Mouse (Mus musculus) midbrain, embryonic 14.5 days (tissue): Measurements from ENCODE around the gene Sh2d2a. TPM values are rescaled to one million over a fixed set of nuclear protein-coding genes. Genes with fewer than 3 reads are reported as not detected.
"Not testable (repeated sequence)": the region's sequence is repeated elsewhere in the genome, so short reads cannot be mapped to it uniquely, and the experiment has no call there.

Source experiments
- ATAC-seq: fragments of 200-750 bp; cut with Nextera tagmentation; 2 replicates; pipeline ENCODE4 v1.8.0; 2017; ENCODE audit warnings: moderate number of reproducible peaks, moderate library complexity; ENCODE audit not compliant: low FRiP score, low TSS enrichment
- DNase-seq: peaks from one replicate; pipeline ENCODE4 v3.0.0-alpha.2; 2015
- H3K27ac ChIP-seq: fragments of 300-500 bp; sonication (generic); replicated peaks from 2 replicates; pipeline ENCODE4 v1.5.1; 2014; ENCODE audit warnings: mild to moderate bottlenecking, low read depth, low read length, moderate library complexity
- H3K27me3 ChIP-seq: fragments of 300-500 bp; sonication (generic); 2 replicates; pipeline ENCODE4 v1.6.1; 2014; ENCODE audit warnings: low read length, control low read depth, mixed read lengths; ENCODE audit not compliant: control insufficient read depth, insufficient read depth
- H3K36me3 ChIP-seq: fragments of 300-500 bp; sonication (generic); 2 replicates; pipeline ENCODE4 v1.6.1; 2014; ENCODE audit warnings: low read length, control low read depth; ENCODE audit not compliant: control insufficient read depth, insufficient read depth
- H3K4me1 ChIP-seq: fragments of 300-500 bp; sonication (generic); 2 replicates; pipeline ENCODE4 v1.6.1; 2014; ENCODE audit warnings: mild to moderate bottlenecking, antibody characterized with exemption, low read length, control low read depth; ENCODE audit not compliant: control insufficient read depth, insufficient read depth
- H3K4me2 ChIP-seq: fragments of 300-500 bp; sonication (generic); 2 replicates; pipeline ENCODE4 v1.6.1; 2014; ENCODE audit warnings: mild to moderate bottlenecking, low read length, moderate library complexity
- H3K4me3 ChIP-seq: fragments of 300-500 bp; sonication (generic); replicated peaks from 2 replicates; pipeline ENCODE4 v1.5.1; 2014; ENCODE audit warnings: low read depth, low read length
- H3K9ac ChIP-seq: fragments of 300-500 bp; sonication (generic); replicated peaks from 2 replicates; pipeline ENCODE4 v1.6.1; 2014; ENCODE audit warnings: mild to moderate bottlenecking, low read length, moderate library complexity
- H3K9me3 ChIP-seq: fragments of 300-500 bp; sonication (generic); 2 replicates; pipeline ENCODE4 v1.6.1; 2016; ENCODE audit warnings: low read length, control low read depth, mixed read lengths; ENCODE audit not compliant: control insufficient read depth
- WGBS: fragments of 180-500 bp; shearing (Covaris S2); extraction: QIAGEN DNeasy Blood & Tissue Kit; methylation state at CpG from one replicate; pipeline ENCODE4 v1.1.7; 2014; 5-methylcytosine and 5-hydroxymethylcytosine counted together
- polyA plus RNA-seq: library from polyadenylated mRNA; unstranded; fragments of >200 nt; fragmentation: Nextera tagmentation; extraction: Ambion mirVana; gene quantifications from 2 replicates; pipeline ENCODE4 v1.2.1, GENCODE M21; 2014

Sh2d2a gene
- polyA plus RNA-seq, 1 experiment from 2014 or later = 0.05 TPM

- no peaks in the 10 kb centered on the region for H3K27me3 ChIP-seq
- no peak overlapping the region for H3K27ac ChIP-seq
- H3K9ac ChIP-seq = no peak overlapping the region
- no peaks in the 10 kb centered on the region for H3K36me3 ChIP-seq
- no peak overlapping the region for H3K4me3 ChIP-seq
- H3K4me2 ChIP-seq = no peak overlapping the region
- no peak for ATAC-seq
- H3K4me1 ChIP-seq = no peaks in the 10 kb centered on the region
- no peaks in the 10 kb centered on the region for H3K9me3 ChIP-seq
- peak; percentile 67 for DNase-seq
- 42% methylated on average over 12 of the region's 12 CpGs for WGBS
These were observed 28.3 kb upstream of the Sh2d2a start for GRCm38 (mm10) chr3:87818226-87818625.

- not testable (repeated sequence) for H3K4me2 ChIP-seq, H3K36me3 ChIP-seq, H3K27ac ChIP-seq, DNase-seq, H3K9ac ChIP-seq, H3K9me3 ChIP-seq, H3K27me3 ChIP-seq, H3K4me3 ChIP-seq, H3K4me1 ChIP-seq, ATAC-seq
- WGBS = 94% methylated on average over 1 of the region's 1 CpGs
These were observed 22.3 kb upstream of the Sh2d2a start, which contains the start of gene Pear1 for GRCm38 (mm10) chr3:87824206-87824605. Gene Pear1, minus strand, starts transcription at chr3:87824306.

- no peaks in the 10 kb centered on the region for H3K4me1 ChIP-seq
These were observed 18.1 kb upstream of the Sh2d2a start for GRCm38 (mm10) chr3:87828435-87828834.

GRCm38 (mm10) chr3:87829025-87829424 lies 17.5 kb upstream of the Sh2d2a start:
- ATAC-seq = no peak
- H3K4me1 ChIP-seq = no peaks in the 10 kb centered on the region
- no peak overlapping the region for H3K4me3 ChIP-seq
- no peaks in the 10 kb centered on the region for H3K36me3 ChIP-seq
- WGBS = 53% methylated on average over 10 of the region's 10 CpGs
- no peak overlapping the region for H3K27ac ChIP-seq
- H3K27me3 ChIP-seq = no peaks in the 10 kb centered on the region
- no peak overlapping the region for H3K9ac ChIP-seq
- no peak overlapping the region for H3K4me2 ChIP-seq
- H3K9me3 ChIP-seq = no peaks in the 10 kb centered on the region
- no peak for DNase-seq

More at GRCm38 (mm10) chr3:87828435-87828834, 18.1 kb upstream of the Sh2d2a start:
- H3K36me3 ChIP-seq = no peaks in the 10 kb centered on the region
- H3K27ac ChIP-seq = no peak overlapping the region
- ATAC-seq (no peak), DNase-seq (no peak)
- no peak overlapping the region for H3K4me2 ChIP-seq
- no peaks in the 10 kb centered on the region for H3K27me3 ChIP-seq
- H3K9ac ChIP-seq = no peak overlapping the region
- H3K9me3 ChIP-seq = no peaks in the 10 kb centered on the region
- no peak overlapping the region for H3K4me3 ChIP-seq
- whole genome bisulfite sequencing = 59% methylated on average over 4 of the region's 4 CpGs

- no peaks in the 10 kb centered on the region for H3K4me1 ChIP-seq
- H3K4me2 ChIP-seq = no peak overlapping the region
- H3K4me3 ChIP-seq = no peak overlapping the region
- 92% methylated on average over 7 of the region's 7 CpGs for WGBS
- DNase-seq (no peak), ATAC-seq (no peak)
- no peaks in the 10 kb centered on the region for H3K36me3 ChIP-seq
- H3K9me3 ChIP-seq = no peaks in the 10 kb centered on the region
- H3K9ac ChIP-seq = no peak overlapping the region
- H3K27me3 ChIP-seq = no peaks in the 10 kb centered on the region
- no peak overlapping the region for H3K27ac ChIP-seq
These were observed 14.3 kb upstream of the Sh2d2a start for GRCm38 (mm10) chr3:87832109-87832859.

- no peaks in the 10 kb centered on the region for H3K9me3 ChIP-seq
- no peak overlapping the region for H3K27ac ChIP-seq
- no peaks in the 10 kb centered on the region for H3K4me1 ChIP-seq
- no peaks in the 10 kb centered on the region for H3K27me3 ChIP-seq
- no peak overlapping the region for H3K4me2 ChIP-seq
- no peak for DNase-seq
- H3K9ac ChIP-seq = no peak overlapping the region
- no peak for ATAC-seq
- H3K36me3 ChIP-seq = no peaks in the 10 kb centered on the region
- 65% methylated on average over 5 of the region's 5 CpGs for WGBS
- H3K4me3 ChIP-seq = no peak overlapping the region
These were observed 13.1 kb upstream of the Sh2d2a start for GRCm38 (mm10) chr3:87833482-87833881.

GRCm38 (mm10) chr3:87838622-87839021 lies 7.9 kb upstream of the Sh2d2a start:
- H3K27me3 ChIP-seq = no peaks in the 10 kb centered on the region; the same call in 1 of the 2 replicates
- H3K9ac ChIP-seq = no peak overlapping the region
- no peaks in the 10 kb centered on the region for H3K9me3 ChIP-seq
- H3K27ac ChIP-seq = no peak overlapping the region
- no peaks in the 10 kb centered on the region for H3K36me3 ChIP-seq
- H3K4me1 ChIP-seq = no peaks in the 10 kb centered on the region
- ATAC-seq (no peak), DNase-seq (peak; percentile 88)
- WGBS = 4% methylated on average over 4 of the region's 4 CpGs
- H3K4me2 ChIP-seq = no peak overlapping the region
- no peak overlapping the region for H3K4me3 ChIP-seq

GRCm38 (mm10) chr3:87840858-87841257 lies 5.7 kb upstream of the Sh2d2a start:
- ATAC-seq = no peak
- Histone ChIP-seq H3K4me1 (no peaks in the 10 kb centered on the region), H3K9ac (no peak overlapping the region), H3K27ac (no peak overlapping the region), H3K36me3 (no peaks in the 10 kb centered on the region), H3K9me3 (no peaks in the 10 kb centered on the region), H3K4me3 (no peak overlapping the region), H3K27me3 (no peaks in the 10 kb centered on the region; the same call in 1 of the 2 replicates), H3K4me2 (no peak overlapping the region)
- DNase-seq = no peak

- no peak overlapping the region for H3K4me2 ChIP-seq
- DNase-seq (no peak), ATAC-seq (no peak)
- no peaks in the 10 kb centered on the region for H3K27me3 ChIP-seq
- no peak overlapping the region for H3K9ac ChIP-seq
- no peaks in the 10 kb centered on the region for H3K9me3 ChIP-seq
- H3K4me1 ChIP-seq = no peaks in the 10 kb centered on the region
- no peaks in the 10 kb centered on the region for H3K36me3 ChIP-seq
- H3K4me3 ChIP-seq = no peak overlapping the region
- no peak overlapping the region for H3K27ac ChIP-seq
- 84% methylated on average over 4 of the region's 4 CpGs for WGBS
These were observed 1.6 kb upstream of the Sh2d2a start for GRCm38 (mm10) chr3:87844981-87845380.
